In the genomic region with DNA sequence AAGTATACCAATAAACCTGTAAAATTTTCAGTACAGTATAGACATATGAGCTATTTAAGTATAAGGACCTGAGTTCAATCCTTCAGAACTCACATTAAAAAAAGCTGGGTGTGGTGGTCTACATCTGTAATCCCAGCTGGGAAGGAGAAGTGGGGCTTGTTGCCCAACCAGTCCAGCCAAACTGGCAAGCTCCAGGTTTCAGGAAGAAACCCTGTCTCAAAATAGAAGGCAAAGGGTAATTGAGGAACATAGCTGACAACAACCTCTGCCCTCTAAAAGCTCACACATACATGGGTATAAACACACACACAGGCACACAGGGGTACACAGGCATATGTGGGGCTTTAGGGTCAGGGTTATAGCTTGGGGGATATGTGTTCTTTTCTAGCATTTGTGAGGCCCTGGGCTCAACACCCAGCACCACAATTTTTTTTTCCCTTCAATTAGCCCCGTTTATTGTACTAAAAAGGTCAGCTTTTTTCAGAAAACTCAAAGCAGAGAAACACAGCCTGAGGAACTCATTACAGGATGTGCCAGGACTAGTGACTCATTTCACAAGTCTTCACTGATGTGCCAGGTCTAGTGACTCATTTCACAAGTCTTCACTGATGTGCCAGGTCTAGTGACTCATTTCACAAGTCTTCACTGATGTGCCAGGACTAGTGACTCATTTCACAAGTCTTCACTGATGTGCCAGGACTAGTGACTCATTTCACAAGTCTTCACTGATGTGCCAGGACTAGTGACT, we compare ENCODE assay signal across 11 mouse cellular contexts. TPM values are rescaled to one million over a fixed set of nuclear protein-coding genes. Genes with fewer than 3 reads are reported as not detected.
"Had no signal": no experiment of that assay in that cellular context is flagged by ENCODE, and none has a peak within 500 bp of the region (broad histone marks: within the 10 kb centered on the region; RNA-seq: fewer than 3 reads in every experiment).

No protein-coding gene starts in this region.

RNA-seq across cellular contexts. Expression of gene Slc22a13, which starts 56.6 kb away (rescaled TPM):
- total RNA-seq: layer of hippocampus, adult 18-20 months; left cerebral cortex, postnatal 25 days; monocyte, adult 5-6 weeks had no signal
- polyA plus RNA-seq: limb, embryonic 11.5 days; limb, embryonic 15.5 days; liver, embryonic 12.5 days; lung, embryonic 14.5 days; midbrain, embryonic 11.5 days; midbrain, embryonic 15.5 days; neural tube, embryonic 13.5 days; stomach, embryonic 15.5 days had no signal
